Mouse (Mus musculus) T-cell, adult 2 months (primary cell): Measurements from ENCODE around the gene Pitx2.
A peak's percentile ranks its signal among the peaks of the same experiment; 100 is the strongest.

Experiments
- DNase-seq: peaks from one replicate; pipeline ENCODE4 v3.0.0; 2022; ENCODE audit warnings: low spot score

Gene Pitx2

DNA sequence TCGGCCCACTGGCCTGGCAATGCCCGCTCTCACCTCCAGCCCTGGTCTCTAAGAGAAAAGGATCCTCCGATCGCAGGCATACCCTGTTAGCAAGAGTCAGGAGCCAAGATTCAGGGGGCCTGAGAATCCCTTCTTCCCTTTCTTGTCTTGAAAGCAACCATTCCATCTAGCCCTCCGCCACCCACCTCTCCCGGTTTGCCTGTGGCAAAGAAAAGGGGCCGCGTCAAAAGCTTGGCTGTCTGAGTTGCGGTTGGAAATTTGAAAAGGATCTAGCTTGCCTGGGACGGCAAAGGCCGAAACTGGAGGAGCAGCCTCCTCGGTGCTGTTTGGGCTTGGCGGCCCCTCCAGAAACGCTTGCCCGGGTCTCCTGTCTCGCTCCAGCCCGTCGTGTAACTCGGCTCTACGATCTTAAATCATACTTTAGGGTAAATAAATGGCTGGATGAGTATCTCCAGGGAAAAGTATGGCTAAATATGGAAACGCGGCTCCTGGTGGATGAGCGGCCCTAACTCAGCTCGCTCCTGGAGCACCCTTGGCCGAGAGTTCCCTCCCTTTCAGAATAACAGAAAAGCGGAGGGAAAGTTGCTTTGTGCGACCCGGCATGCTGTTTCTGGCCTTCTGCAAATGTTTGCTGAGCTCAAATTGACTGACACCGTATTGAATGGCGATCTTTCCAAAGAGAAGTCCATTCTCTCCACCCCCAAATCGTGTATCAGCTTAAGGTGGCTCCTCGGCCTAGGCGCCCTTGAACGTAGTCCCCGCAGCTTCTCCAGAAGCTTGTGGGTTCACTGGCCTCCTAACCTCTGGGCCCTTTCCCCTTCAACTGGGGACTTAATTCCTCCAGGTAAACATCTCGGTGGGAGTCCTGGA lies 3.4 kb downstream of the Pitx2 start:
- no peak for DNase-seq

DNA sequence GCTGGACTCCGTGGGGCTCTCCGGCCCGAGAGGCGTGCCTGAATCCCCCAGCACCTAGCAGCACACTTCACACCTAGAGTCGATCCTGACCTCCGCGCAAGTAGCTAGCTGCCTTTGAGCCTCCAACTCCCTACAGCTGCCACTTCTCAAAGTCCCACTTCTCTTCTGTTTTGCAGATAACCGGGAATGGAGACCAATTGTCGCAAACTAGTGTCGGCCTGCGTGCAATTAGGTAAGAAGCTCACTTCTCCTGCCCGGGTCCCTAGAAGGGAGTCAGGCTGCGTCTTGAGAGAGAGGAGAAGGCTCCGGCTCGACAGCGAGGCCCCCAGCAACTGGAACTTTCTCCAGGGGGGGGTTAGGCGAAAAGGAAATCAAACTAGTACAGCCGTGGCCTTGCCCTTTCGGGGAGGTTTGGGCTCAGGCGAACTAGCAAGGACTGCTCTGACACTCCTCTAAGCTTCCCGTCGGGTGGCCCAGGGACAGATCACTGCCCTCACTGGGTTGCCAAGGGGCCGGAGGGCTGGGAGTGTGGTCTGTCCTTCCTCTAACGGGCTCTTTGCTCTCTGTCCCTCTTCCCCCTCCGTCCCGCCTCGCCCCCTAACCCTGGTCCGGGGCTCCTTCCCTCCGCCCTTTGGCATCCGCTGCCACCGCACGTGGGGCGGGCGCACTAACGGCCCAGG lies 4.2 kb downstream of the Pitx2 start:
- no peak for DNase-seq

DNA sequence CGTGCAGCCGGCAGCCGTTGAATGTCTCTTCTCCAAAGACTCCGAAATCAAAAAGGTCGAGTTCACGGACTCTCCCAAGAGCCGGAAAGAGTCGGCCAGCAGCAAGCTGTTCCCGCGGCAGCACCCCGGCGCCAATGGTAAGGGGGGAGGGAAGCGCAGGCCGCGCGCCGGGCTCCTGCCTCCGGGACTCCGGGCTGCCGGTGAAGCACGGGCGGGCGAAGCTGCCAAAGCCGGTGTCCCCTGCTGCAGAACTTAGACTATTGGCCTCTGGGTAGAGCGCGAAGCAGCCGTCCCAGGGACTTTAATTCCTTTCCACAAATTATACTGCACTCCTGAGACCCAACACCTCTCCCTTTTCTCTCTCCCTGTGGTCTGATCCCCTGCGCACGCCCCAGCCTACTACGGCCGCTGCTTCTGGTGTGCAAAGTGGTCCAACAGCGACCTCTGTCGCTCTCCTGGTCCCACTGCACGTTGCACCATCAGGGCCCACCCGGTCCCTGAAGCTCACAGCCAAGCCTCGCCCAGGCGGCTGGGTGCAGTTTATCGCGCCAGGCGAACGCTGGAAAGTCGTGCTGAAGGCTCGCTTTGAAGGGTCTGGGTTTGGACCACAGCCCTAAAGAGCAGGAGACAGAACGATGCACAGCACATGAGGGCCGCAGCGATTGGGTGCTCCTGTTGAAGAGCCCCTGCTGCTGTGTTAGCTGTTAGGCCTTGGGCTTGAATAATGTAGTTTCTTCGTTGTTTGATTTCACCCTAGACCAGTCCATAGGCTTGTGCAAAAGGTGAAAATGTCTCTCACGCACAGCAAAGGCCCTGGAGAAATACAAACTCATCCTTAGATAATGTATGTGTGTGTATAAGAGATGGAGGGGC lies 5.0 kb downstream of the Pitx2 start:
- DNase-seq, result no peak

DNA sequence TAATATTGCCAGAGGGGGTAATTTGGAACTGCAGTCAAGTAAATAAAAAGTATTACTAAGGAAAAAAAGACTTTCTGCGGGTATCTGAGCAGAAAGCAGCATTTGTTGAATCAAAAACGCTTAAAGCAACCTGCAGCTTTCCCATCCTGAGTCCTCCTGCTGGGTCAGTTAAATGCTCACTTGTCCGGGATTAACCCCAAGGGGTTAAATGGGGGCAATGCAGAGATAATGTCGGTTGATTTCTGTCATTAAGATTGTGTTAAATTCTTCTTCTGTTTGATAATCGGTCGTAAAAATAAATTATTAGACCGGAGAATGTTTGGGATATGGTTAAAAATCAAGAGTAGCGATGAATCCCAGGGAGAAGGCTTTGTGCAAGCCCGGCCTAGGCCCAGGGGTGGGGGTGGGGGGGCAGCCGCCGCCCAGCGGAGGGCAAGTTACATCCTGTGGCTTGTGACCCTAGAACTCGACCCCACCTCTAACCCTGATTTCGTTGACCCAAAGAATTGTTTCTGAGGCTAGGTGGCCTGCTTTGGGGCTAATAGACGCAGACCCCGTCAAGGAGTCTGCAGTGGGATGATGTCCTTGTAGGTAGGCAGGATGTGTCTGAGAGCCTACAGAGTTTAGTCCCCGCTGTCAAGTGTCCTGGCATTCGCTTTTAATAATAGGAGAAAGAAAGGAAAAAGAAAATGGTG lies 6.0 kb downstream of the Pitx2 start:
- no peak for DNase-seq

DNA sequence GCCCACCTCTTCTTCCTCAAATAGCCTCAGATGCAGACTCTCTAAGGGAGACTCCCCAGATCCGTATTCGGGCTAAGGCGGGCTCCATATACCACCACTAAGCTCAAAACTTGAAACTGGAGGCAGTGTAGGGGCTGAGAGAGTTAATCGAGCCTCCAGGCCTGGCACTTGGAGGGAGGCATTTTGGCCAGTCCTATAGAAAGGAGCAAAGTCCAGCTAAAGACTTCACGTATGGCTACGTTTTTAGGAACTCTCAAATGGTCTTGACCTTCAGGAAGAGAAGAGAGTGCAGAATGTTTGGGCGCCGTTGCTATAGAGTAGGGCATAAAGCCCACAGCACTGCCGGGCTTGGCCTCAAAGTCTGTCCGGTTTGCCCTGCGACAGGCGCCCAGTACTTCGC lies 7.1 kb downstream of the Pitx2 start:
- DNase-seq, result no peak

DNA sequence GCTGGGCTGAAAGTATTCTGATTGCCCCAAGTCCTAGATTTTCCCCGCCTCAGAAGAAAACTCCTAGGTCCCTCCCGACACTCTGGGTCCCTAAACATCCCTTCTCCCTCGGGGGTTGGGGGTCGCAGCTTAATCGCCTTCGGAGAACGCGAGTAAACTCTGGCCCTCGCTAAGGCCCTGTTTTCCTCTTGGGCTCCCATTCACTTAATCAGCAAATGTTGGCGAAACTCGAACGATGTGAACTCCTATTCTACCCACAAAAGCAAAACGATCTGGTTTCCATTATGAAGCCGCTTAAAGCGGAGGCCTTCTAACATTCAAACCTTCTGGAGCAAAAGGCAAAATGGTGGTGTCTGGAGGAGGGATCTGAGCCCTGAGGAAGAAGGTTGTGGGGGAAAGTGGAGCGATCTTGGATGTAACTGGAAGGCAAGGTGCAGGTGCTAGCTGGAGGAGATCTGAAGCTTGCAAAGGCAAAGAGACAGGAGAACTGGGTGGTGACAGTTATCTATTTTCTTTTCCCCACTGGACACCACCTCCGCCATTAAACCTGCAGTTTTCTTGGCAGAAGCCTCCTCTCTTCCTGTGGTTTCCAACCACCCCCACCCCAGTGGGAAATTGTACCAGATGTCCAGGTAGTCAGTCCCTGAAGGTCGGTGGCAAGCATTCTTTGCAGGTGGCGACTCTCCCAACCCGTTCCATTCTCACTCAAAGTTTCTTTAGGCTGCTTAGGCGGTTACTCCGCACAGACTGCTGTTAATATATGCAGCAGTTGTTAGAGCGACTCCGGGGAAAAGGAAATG lies 7.8 kb downstream of the Pitx2 start:
- DNase-seq, result no peak

DNA sequence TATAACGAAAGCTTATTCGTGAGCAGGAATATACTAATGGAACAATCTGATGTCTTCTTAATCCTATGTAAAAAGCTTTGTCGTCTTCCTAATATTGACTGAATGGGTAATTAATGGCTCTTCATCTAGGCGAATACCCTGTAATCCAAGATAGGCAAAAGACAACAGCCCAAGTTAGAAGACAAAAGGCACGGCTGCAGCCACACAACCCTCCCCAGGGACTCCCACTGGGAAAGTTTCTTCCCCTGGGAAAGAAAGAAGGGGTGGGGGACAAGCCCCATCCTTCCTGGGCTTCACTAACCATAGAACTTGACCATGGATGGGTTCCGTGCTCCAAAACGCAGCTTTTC lies 8.3 kb downstream of the Pitx2 start:
- no peak for DNase-seq

DNA sequence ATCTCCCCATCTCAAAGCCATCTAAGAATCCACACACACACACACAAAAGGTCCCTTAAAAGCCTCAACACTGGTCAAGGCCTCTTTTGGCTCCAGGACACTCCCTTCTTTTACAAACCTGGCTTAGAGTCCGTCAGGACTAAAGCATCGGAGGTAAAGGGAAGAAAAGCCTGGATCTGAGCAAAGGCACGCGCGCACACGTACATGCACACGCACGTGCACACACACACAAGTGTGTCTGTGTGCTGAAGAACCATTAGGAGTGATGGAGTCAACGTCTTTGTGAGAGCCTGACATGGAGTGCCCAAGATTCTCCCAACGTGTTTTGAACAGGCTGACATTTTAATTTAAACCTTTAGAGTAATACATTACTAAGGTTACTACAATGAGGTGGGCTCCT lies 8.7 kb downstream of the Pitx2 start:
- no peak for DNase-seq

DNA sequence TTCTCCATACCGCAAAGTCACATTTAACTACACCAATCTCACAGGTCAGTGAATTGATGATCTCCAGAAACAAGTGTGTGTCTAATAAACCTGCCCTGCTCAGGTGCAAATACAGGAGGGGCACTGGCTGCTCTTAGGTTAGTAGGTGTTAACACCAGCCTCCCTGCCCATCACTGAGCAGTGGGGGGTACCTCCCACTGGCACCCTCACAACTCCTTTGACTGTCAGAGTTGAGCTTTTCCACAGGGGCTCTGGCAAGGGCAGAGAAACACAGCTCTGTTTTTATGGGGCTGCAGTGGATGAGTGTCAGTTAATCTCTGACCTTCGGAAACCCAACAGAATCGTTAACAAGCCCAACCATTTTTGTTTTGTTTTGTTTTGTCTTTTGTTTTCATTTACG lies 9.6 kb downstream of the Pitx2 start:
- no peak for DNase-seq

DNA sequence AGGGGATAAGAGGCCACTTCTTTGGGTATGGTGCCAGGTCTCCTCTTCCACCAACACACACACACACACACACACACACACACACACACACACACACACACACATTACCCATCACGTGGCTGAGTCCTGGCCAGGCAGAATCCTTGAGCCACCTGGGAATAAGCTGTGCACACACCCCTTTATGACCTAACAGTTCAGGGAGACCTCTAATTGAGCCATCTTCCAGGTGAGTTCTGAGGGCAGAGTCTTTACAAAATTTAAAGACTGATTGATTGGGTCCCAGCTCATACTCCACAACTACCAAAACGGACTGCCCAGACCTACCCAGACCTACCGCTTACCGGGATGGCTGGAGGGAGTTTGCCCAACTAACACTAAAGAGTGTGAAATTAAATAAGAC lies 10.1 kb downstream of the Pitx2 start:
- no peak for DNase-seq

DNA sequence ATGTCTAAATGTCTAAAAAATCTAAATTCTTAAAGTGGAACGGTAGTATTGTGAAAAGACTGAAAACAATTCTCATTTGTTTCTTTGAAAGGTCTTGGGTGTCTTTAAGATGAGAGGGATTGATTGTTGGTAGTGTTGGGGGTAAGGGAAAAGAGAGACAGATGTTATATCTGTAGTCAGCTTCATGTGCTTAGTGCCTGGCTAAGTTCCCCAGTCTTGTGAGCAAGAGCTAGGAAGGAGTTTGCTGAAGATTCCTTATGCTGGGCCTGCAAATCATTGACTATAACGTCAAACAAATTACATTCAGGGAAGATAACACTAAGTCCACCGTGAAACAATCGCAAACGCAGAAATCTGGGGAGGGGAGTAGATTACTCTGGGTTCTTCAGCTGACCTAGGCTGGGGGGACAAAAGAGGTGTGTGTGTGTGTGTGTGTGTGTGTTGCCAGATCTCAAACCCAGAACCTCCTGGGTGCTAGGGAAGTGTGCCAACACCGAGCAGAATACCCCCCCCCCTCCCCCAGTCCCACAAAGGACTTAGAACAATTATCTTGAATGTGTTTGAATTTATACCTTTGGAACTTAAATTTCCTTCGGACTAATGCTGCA lies 12.5 kb downstream of the Pitx2 start:
- DNase-seq, result no peak

DNA sequence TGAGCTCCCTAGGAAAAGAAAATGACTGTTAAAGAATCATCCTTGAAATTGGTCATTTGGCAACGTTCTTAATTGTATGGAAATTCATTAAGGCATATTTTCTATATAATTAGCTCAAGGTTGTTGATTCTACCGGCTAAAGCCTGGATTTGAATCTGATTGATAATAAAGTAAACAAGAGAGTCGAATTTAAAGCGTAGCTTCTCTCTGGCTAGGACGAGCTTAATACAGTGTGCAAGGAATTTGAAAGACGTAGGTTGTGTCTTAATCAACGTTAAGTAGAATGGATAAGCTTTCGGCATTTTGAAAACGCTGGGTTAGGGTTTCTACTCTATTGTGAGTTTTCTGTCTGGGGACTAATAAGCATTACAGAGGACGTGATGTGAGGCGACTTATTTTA lies 13.1 kb downstream of the Pitx2 start:
- no peak for DNase-seq

DNA sequence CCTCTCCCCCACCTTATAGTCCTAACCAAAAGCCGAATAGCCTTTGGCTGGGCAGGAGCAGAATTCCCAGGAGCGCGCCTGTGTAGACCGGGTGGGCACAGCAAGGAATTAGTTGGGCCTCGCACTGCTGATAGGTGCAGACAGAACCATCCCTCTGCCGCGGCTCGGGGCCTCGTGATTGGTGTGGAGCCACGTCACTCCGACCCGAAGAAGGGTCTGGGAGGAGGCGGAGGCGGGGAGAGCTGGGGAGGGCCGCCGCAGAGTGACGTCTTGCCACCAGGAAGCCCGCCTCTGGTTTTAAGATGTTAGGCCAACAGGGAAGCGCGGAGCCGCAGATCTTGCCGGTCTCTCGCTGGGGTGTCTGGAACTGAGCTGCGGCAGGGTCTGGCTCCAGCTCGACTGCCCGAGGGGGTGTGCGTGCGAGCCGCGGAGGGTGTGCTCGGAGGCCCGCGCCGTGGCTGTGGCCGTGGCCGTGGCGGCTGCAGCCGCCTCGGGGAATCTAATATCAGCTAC lies 14.0 kb downstream of the Pitx2 start:
- DNase-seq, result peak; percentile 68

DNA sequence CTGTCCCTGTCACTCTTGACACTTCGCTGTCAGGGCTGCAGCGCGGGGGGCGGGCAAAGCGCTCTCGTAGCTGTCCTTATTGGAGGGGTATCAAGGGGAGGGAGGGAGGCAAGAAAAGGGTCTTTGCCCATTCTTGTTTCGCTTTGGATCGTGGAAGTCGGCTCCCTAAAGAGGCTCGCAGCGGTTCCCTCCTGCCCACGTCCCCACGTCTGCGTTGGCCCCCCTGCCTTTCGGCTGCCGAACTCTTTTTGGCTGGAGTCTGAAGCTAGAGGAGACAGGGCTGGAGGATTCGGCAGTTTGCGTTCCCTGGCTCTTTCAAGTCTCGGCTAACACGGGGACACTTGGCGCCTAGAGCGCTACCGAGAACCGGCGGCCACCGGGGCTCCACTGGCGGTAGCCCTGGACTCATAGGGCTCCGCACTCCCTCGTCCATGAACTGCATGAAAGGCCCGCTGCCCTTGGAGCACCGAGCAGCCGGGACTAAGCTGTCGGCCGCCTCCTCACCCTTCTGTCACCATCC lies 14.5 kb downstream of the Pitx2 start:
- DNase-seq, result no peak

DNA sequence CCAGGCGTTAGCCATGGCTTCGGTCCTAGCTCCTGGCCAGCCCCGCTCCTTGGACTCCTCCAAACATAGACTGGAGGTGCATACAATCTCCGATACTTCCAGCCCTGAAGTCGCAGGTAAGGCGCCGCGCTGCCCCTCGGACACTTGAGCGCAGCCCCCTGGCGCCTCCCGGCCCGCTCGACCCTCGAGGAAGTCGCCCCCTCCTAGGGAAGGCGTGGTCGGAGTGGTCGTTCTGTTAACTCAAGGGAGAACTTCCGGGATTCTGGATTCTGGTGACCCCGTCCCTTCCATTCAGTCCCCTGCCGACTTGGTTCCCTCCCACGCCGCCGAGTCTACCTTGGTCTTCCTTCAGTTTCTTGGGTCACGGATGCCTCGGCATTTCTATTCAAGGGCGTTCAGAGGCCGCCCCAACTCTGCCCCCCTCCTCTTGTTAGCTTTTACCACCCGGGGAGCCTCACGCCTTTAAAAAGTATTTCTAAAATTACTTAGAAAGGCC lies 15.0 kb downstream of the Pitx2 start:
- no peak for DNase-seq

DNA sequence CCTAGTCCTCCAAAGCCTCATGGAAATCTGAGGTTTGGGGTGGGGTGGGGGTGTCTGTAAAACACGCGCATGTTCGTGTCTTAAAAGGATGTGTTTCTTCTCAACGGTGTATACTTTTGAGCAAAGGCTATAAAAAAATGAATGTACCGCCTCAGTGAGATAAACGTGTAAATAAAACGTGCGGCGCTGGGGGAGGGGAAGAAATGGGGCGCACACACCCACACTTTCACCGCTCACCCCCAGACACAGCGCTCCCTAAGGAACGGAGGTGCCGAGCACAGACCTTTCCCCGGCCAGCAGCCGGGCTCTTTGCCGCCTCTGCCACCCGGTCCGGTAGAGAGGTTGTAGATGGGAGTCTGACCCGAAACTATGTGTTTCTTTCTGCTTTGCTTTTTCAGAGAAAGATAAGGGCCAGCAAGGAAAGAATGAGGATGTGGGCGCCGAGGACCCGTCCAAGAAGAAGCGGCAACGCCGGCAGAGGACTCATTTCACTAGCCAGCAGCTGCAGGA lies 15.6 kb downstream of the Pitx2 start:
- no peak for DNase-seq

DNA sequence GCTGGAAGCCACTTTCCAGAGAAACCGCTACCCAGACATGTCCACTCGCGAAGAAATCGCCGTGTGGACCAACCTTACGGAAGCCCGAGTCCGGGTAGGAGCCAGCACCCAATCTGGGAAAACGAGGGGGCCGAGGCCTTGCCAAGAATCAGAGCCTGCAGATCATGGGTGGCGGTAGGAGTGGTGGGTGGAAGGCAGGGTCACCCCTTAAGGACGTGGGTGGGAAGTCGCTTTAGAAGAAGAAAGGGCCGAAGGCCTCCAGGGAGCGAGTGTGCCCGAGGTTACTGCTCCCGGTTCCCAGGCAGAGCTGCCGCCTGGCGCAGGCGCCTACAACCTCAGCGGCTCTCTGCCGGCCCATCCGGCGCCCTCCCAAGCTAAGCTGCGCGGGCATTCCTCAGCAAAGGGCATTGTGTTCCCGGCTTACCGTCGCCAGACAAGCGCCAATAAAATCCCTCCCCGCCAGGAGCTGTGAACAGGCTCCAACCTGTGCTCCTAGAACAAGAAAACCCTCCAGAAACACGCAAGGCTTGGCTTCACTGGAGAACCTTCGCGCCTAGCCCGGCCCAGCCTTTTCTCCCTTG lies 16.2 kb downstream of the Pitx2 start:
- DNase-seq, result no peak

DNA sequence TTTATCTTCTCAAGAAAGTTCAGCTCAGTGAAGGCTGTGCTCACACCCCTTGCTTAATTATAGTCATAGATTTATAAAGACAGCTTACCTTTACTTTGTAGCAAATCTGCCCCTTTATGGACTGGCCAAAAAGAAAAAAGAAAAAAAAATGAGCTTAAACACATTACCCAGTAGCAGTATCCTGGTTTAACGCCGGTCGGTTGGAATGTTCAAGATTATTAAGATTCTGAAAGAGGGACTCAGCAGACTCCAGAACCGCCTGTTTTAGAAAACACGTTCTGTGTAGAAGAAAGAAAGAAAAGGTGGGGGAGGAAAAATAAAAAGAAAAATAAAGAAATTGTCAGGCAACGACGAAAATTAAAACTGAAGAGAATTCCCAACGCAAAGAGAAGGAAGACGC lies 16.8 kb downstream of the Pitx2 start:
- no peak for DNase-seq

DNA sequence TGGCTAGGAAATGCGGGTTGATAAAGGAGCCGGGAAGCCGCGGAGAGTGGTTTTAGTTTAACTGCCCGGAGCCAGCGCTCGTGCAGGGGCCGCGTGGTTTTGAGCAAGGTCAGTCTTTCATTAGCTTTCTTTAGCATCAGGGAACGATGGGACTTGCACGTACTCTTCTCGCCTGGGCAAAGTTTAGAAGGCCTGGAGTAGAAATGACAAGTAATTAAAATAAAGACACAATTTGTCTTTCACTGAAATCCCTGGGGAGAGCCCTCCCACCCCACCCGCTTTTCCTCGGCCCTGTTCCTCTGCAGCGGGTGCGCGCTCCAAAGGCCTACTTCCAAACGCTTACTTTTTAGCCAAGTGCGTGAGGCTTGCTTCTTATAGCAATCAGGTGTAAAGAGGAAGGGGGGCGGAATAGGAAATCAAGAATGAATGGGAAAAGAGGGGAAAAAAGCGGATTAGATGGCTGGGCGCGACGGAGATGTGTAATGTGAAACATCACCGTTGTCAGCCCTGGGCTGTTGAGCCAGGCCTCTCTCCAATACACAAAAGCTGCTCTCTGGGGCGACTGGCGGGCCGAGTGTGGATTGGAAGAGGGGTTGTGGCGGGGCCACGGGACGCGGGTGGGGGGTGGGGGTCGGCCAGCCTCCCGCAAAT lies 17.4 kb downstream of the Pitx2 start:
- DNase-seq, result no peak
